Mouse (Mus musculus): ENCODE results near the gene Ces1f.
"Not testable (repeated sequence)": the region's sequence is repeated elsewhere in the genome, so short reads cannot be mapped to it uniquely, and the experiment has no call there.

Ces1f gene

DNA sequence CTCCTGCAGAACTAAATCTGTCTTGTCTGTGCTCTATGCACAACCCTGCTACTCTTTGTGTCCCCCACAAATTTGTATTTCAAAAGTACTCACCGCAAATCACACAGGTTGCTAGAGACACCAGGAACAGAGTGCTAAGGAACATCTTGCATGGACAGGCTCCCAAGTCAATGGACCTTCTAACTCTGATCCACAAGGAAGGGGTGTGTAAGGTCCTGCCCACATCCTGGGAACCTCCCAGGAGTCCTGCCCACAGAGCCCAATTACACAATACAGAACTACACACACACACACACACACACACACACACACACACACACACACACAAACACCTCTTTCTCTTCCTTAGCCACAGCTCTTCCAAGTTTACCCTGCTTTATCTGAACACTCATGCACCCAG lies at the start of gene Ces1f:
Gene Ces1f, minus strand, starts transcription at position 192 of the 400 bp plus-strand sequence.
- no peak for DNase-seq

GRCm38 (mm10) chr8:93325123-93325522 lies 45.6 kb upstream of the Ces1f start:
- no peak for DNase-seq

DNA sequence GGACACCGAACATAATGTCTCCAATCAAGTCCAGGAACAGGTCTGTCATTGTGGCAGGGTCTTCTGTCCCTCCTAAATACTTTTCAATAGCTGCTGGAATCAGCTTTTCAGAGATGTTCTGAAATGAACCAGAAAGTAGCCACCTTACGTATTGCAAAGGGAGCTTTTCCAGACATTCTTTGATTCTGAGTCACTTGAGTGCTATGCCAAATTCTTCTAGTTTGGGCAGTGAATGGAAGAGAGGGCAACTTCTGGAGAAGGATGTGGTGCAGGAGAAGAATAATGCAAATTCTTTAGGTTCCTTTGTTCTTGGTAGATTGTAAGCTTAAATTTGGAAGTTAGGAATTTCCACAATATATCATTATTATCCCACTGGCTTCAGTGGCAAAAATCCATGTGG lies 37.5 kb upstream of the Ces1f start:
- no peak for DNase-seq

- no peak for DNase-seq
These were observed 36.0 kb upstream of the Ces1f start for GRCm38 (mm10) chr8:93315557-93315956.

DNA sequence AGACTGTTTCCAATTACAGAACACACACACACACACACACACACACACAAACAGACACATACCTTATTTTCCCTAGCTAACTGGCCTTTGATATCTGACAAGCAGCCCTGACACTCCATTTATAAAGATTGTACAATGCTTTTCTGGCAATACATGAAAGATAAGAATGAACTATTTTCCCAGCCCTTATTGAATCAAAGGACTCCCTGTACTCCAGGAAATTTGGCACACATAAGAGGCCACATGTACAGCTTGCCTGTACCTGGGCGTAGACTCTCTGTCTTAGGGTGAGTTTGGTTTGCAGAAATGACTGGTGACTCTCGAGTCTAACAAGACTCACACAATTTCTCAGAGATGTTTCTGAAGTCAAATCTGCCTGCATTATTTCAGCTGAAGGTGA lies 4.3 kb upstream of the Ces1f start:
- no peak for DNase-seq

- no peak for DNase-seq
These were observed 2.8 kb upstream of the Ces1f start for GRCm38 (mm10) chr8:93282349-93282748.

DNA sequence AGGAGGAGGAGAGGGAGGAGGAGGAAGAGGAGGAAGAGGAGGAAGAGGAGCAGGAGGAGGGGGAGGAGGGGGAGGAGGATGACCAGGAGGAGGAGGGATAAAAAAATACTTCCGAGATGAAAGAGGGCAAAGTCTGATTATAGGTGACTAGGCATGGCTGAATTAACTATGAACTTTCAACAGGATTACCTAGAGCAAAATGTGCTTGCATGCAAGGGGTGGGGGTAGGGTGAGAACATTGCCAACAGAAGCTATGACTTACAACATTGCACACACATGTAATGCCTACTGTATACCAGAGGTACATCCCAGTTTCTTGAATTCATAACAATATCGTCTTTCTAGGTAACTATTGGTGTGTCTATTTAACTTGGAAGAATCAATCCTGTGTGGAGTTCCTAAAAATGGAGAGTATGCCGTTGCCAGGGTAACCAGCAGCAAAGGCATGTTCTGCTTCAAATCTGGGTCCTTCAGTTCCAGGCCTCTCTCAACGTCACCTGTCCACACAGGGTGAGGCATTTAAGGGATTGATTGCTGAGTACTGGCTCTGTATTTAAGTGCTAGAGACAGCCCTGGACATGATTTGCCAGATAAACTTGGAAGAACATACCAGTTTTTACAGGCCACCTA lies 1.3 kb downstream of the Ces1f start:
- no peak for DNase-seq

DNA sequence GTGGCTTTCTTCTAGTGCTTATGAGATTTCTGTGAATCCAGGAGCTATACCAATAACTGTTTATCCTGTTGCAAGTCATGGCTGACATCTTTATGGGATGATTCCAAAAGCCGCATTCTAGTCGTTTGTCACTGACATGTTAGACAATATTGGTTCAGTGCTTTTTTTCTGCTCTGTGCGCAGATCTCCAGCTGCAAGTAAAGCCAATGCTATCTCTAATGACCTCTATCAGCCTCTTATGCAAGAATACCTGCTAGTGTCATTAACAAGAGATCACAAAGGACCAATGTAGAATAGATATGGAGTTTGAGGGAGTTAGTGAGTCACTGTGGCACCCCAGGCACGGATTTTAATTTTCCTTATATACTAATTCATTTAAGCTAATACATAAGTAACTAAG lies 4.9 kb downstream of the Ces1f start:
- no peak for DNase-seq

DNA sequence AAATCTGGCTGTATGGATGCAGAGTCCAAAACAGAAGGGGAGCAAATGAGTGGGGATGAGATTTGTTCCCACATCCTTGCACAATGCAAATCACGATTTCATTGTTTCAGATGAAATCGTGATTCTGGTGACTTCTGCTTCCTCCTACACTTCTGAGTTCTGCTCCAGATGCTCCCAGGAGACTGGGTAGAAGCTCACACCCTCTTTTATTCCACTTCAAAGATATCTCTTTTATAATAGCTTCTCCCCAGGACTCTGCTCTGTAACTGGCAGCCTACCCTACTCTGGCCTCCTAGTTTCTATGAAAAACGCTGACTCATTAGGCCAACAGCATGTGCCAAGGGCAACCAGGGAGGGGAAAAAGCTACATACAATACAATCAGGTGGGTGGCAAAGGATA lies 6.2 kb downstream of the Ces1f start:
- no peak for DNase-seq

DNA sequence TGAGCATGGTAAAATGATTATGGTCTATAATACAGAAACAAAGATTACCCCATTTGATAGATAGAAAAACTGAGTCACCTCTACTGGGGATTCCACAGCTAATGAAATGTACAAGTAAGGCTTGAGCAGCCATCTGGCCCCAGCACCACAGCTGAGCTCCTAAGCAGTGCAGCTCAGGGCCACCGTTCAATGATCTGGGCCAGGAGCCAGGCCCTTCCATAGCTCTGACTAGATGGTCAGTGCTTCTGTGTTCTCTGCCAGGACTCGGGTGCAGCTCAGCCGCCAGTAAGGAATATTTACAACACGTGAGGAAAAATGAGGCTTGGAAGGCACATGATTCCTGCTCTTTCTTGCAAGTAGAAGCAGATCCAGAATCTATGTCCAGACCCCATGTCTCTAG lies 6.9 kb downstream of the Ces1f start:
- no peak for DNase-seq

DNA sequence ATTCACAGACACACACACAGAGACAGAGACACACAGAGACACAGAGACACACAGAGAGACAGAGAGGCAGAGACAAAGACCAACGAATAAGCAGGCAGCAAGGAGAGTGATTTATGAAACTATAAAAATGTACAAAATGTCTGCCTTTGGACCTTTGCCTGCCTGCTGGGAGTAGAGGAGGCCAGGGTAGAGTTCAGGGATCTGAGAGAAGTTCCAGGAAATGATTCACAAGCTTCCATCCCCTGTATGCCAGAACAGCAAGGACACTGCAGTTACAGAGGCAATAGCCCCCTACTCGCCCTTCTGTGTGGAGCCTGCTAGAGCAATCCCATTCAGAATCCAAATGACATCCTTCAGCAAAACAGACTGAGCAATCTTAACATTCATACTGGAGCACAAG lies 18.1 kb downstream of the Ces1f start:
- no peak for DNase-seq

DNA sequence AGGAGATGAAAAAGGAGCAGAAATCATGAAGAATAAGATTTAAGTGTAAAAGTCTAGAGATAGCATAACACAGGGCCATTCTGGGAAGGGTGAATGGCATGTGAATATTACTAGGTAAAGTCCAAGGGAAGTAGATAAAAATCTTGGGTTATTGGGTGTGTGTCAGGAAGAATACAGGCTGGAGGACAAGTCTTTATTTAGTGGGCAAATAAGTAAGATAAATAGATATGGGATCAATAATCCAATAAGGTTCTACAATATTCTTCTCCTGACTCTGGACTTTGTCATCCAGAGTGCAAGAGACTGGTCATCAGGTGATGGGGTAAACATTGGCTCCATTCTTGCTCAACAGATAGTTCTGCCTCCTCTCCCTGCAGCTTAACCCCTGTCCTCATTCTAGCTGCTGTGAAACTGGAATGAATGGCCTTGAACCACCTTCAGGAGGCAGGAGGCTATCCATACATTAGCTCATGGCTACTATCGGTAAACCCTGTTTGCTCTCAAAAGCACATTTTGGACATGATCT lies 27.1 kb downstream of the Ces1f start:
- DNase-seq = no peak

GRCm38 (mm10) chr8:93246057-93246456 lies 33.5 kb downstream of the Ces1f start:
- DNase-seq = no peak

- DNase-seq = no peak
These were observed 39.7 kb downstream of the Ces1f start for GRCm38 (mm10) chr8:93239884-93240283.

DNA sequence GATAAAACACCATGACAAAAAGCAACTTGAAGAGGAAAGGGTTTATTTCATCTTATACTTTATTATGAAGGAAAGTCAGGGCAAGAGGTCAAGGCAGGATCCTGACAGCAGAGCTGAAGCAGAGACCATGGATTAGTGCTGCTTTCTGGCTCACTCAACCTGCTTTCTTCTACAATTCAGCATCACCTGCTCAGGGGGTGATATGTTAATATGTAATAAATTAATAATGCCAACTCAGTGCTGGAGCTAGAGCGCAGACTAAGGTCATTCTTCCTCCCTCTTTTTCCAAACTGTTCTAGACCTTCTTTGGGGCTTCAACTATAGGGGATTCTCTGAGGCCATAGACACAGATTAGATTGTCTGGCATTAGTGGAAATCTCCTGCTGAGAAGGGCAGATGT lies 43.9 kb downstream of the Ces1f start:
- no peak for DNase-seq

DNA sequence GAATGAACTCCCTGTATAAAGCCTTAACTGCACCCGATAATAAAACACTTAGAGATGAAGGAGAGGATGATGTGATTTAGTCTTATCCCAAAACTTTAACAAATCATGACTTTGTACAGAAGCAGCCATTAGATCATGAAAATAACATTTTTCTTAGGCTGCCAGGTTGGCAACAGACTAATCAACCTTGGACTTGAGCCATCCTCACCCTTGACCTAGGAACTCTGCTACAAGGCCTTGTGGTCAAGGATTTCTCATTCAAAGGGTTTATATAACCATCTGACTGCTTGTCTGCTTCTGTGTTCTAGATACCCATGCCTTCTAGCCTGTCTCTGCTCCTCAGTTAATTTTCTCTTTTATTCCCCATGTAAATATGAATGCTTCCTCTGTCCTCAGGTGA lies 44.8 kb downstream of the Ces1f start:
- DNase-seq = no peak

GRCm38 (mm10) chr8:93234068-93234467 lies 45.5 kb downstream of the Ces1f start:
- no peak for DNase-seq

DNA sequence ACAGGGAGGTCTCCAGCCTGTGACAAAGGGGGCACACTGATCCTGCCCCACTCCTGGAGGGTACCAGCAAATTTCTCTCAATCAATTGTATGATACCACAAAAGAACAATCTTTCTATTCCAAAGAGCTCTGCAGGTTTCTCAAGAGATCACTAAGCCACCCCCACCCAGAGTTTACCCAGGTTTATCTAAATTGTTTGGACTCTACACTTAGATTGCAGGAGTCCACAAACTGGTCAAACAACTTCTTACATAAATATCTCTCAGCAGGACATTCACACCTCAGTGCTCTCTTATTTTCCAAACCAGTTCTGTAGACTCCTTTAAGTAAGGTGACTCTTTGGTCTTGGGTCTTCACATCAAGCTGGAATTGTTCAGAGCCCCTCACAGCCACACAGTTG lies 50.1 kb downstream of the Ces1f start, which contains the start of gene Ces1e:
Gene Ces1e, minus strand, starts transcription at position 174 of the 400 bp plus-strand sequence.
- no peak for DNase-seq

DNA sequence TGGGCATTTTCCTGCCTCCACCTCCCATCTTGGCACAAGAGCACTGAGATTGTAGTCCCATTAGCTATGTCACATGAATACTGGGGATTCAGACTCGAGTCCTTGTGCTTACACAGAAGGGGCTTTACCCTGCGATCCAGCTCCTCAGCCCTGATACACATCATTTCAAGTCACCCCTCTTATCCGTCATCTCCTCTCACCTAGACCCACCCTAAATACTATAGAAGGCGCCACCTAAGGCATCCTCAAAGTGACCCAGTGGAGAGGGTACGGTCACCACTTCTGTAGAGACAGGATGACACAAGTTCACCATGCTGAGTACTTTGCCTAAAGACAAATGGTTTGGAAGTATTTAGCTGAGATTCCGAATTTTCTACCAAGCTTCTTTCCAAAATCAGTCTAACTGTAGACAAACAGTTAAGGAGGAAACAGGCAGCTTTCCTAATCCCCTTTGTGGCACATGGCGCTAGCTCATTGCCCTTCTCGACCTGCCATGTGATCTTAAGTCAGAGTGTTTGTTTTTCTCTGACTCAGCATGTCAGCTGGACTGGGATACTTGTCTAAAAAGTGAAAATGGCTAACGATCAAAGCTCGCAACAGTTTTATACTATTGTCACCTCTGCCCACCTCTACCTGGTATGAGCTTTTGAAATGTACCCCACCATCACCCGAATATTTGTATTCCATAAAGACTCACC lies 50.7 kb downstream of the Ces1f start:
- no peak for DNase-seq

GRCm38 (mm10) chr8:93226471-93226870 lies 53.1 kb downstream of the Ces1f start:
- not testable (repeated sequence) for DNase-seq

GRCm38 (mm10) chr8:93221896-93222295 lies 57.7 kb downstream of the Ces1f start:
- no peak for DNase-seq

DNA sequence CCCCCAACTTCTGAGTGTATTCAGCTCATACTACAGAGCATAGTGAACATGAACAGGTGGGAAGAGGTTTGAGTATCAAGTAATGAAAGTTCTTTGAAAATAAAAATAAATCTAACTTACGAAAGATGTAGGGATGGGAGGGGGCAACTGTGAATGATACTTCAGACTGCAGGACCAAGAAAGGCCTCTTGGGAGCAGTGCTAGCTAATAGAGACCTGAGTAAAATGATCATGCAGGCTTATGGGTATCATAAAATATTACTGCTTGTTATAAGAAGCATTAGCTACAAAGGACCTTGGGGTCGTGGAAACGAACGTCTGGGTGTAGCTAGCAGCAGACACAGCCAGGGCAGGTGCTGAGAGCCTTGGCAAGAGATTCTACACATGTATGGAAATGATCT lies 61.7 kb downstream of the Ces1f start:
- DNase-seq = no peak

GRCm38 (mm10) chr8:93217375-93217774 lies 62.2 kb downstream of the Ces1f start:
- DNase-seq = no peak

GRCm38 (mm10) chr8:93211091-93211490 lies 68.5 kb downstream of the Ces1f start:
- DNase-seq = no peak
